In genomic region chr4:134956328-134956727, GRCm38 (mm10) we compare ENCODE assay signal across 9 mouse cellular contexts. TPM values are rescaled to one million over a fixed set of nuclear protein-coding genes. Genes with fewer than 3 reads are reported as not detected.
DNase-seq lines count a peak whose midpoint lies in the region; ATAC-seq and TF ChIP-seq lines count a peak whose summit lies in the region.
"Had no signal": no experiment of that assay in that cellular context is flagged by ENCODE, and none has a peak within 500 bp of the region (broad histone marks: within the 10 kb centered on the region; RNA-seq: fewer than 3 reads in every experiment).

No protein-coding gene starts in this region.

- H3K4me3 ChIP-seq in forebrain, embryonic 11.5 days (ENCODE audit: low read depth, low read length), result no peak overlapping the region
- H3K4me3 ChIP-seq in forebrain, embryonic 15.5 days, result no peak overlapping the region
- no peak overlapping the region for H3K4me3 ChIP-seq in layer of hippocampus, adult 2 months
- peak overlapping the region; percentile 48 for H3K4me3 ChIP-seq in megakaryocyte, embryonic 14.5 days (replicated peaks)
- H3K4me3 ChIP-seq: limb, embryonic 12.5 days had no signal

- no peak overlapping the region for H3K4me2 ChIP-seq in forebrain, embryonic 11.5 days (ENCODE audit: low read depth, low read length, severe bottlenecking)
- no peak overlapping the region for H3K4me2 ChIP-seq in forebrain, embryonic 15.5 days (replicated peaks)
- H3K4me2 ChIP-seq: limb, embryonic 12.5 days had no signal

- H3K27ac ChIP-seq in forebrain, embryonic 11.5 days (ENCODE audit: low read depth, low read length), result no peak overlapping the region
- no peak overlapping the region for H3K27ac ChIP-seq in forebrain, embryonic 15.5 days (replicated peaks)
- H3K27ac ChIP-seq in layer of hippocampus, adult 2 months, result no peak overlapping the region
- H3K27ac ChIP-seq: limb, embryonic 12.5 days had no signal

- no peak for ATAC-seq in forebrain, embryonic 11.5 days (replicated peaks; ENCODE audit: low FRiP score)
- no peak for ATAC-seq in forebrain, embryonic 15.5 days (replicated peaks)

- H3K4me1 ChIP-seq in forebrain, embryonic 11.5 days (replicated peaks; ENCODE audit: control insufficient read depth, insufficient read depth, low read length), result no peaks in the 10 kb centered on the region
- no peaks in the 10 kb centered on the region for H3K4me1 ChIP-seq in forebrain, embryonic 15.5 days
- H3K4me1 ChIP-seq in megakaryocyte, embryonic 14.5 days, result peaks cover 24% of the 10 kb centered on the region

- DNase-seq in forebrain, embryonic 11.5 days (ENCODE audit: low spot score), result peak; percentile 74
- peak; percentile 87 for DNase-seq in ES-CJ7 (ENCODE audit: low read depth, low spot score)
- DNase-seq in cerebellum, adult 8-10 months, result peak; percentile 67
- DNase-seq in heart, adult 9 months (ENCODE audit: low spot score in 2 of 2), result peak; percentile 42 to 53
- peak in 1 of 2 experiments; percentile 68 for DNase-seq in layer of hippocampus, adult 2 months (ENCODE audit: low spot score in 2 of 2)
- DNase-seq in splenic B cell, adult 2 months (ENCODE audit: low read depth, low spot score), result peak; percentile 75

- no peak overlapping the region for H3K9ac ChIP-seq in forebrain, embryonic 11.5 days (ENCODE audit: low read length)
- H3K9ac ChIP-seq in forebrain, embryonic 15.5 days (replicated peaks), result no peak overlapping the region
- H3K9ac ChIP-seq: limb, embryonic 12.5 days had no signal

- no peaks in the 10 kb centered on the region for H3K9me3 ChIP-seq in forebrain, embryonic 11.5 days (ENCODE audit: control insufficient read depth, low read length)
- no peaks in the 10 kb centered on the region for H3K9me3 ChIP-seq in forebrain, embryonic 15.5 days
- H3K9me3 ChIP-seq in megakaryocyte, embryonic 14.5 days, result no peaks in the 10 kb centered on the region
- H3K9me3 ChIP-seq: limb, embryonic 12.5 days had no signal

- peak; percentile 82 for TF ChIP-seq CTCF in layer of hippocampus, adult 2 months (conservative IDR thresholded peaks at IDR 0.05)

- 31% methylated on average over 3 of the region's 3 CpGs for WGBS in forebrain, embryonic 11.5 days
- WGBS in forebrain, embryonic 15.5 days, result 21% methylated on average over 3 of the region's 3 CpGs

- H3K36me3 ChIP-seq in forebrain, embryonic 11.5 days (ENCODE audit: control insufficient read depth, insufficient read depth, low read length), result no peaks in the 10 kb centered on the region
- no peaks in the 10 kb centered on the region for H3K36me3 ChIP-seq in forebrain, embryonic 15.5 days
- H3K36me3 ChIP-seq in megakaryocyte, embryonic 14.5 days (replicated peaks; ENCODE audit: low read length), result no peaks in the 10 kb centered on the region
- no peaks in the 10 kb centered on the region for H3K36me3 ChIP-seq in splenic B cell, adult 2 months (ENCODE audit: control insufficient read depth, insufficient read depth, low read length, poor library complexity, severe bottlenecking)
- H3K36me3 ChIP-seq: limb, embryonic 12.5 days had no signal

- H3K27me3 ChIP-seq in forebrain, embryonic 11.5 days (ENCODE audit: control insufficient read depth, insufficient read depth, low read length), result no peaks in the 10 kb centered on the region
- no peaks in the 10 kb centered on the region for H3K27me3 ChIP-seq in forebrain, embryonic 15.5 days
- H3K27me3 ChIP-seq in megakaryocyte, embryonic 14.5 days (replicated peaks), result peaks cover 55% of the 10 kb centered on the region
- H3K27me3 ChIP-seq in splenic B cell, adult 2 months (ENCODE audit: control insufficient read depth, insufficient read depth, low read length, poor library complexity, severe bottlenecking), result no peaks in the 10 kb centered on the region

RNA-seq across cellular contexts. Expression of gene Syf2, which starts 25.6 kb away (rescaled TPM):
- 59.0 and 66.7 TPM in 2 replicates for polyA plus RNA-seq in forebrain, embryonic 11.5 days (2014; fragmentation: Nextera tagmentation; extraction: Ambion mirVana)
- polyA plus RNA-seq in forebrain, embryonic 15.5 days (2015; fragmentation: Nextera tagmentation; extraction: Ambion mirVana), result 75.1 and 77.3 TPM in 2 replicates
- 10 to 100 TPM; 53.1 to 56.2 TPM for total RNA-seq in layer of hippocampus, adult 2 months (2021)
- 6.0 and 63.1 TPM in 2 replicates for polyA plus RNA-seq in megakaryocyte, embryonic 14.5 days (2012; ENCODE audit: insufficient read depth, low replicate concordance)

RNA-seq across cellular contexts. Expression of gene Rsrp1, which starts 32.9 kb away (rescaled TPM):
- 332 and 356 TPM in 2 replicates for polyA plus RNA-seq in forebrain, embryonic 11.5 days (2014; fragmentation: Nextera tagmentation; extraction: Ambion mirVana)
- polyA plus RNA-seq in forebrain, embryonic 15.5 days (2015; fragmentation: Nextera tagmentation; extraction: Ambion mirVana), result 555 and 574 TPM in 2 replicates
- total RNA-seq in layer of hippocampus, adult 2 months (2021), result 100 to 1,000 TPM; 237 to 277 TPM
- 176 and 605 TPM in 2 replicates for polyA plus RNA-seq in megakaryocyte, embryonic 14.5 days (2012; ENCODE audit: insufficient read depth, low replicate concordance)

RNA-seq across cellular contexts. Expression of gene Tmem50a, which starts 41.5 kb away (rescaled TPM):
- polyA plus RNA-seq in forebrain, embryonic 11.5 days (2014; fragmentation: Nextera tagmentation; extraction: Ambion mirVana), result 114 and 117 TPM in 2 replicates
- 193 and 194 TPM in 2 replicates for polyA plus RNA-seq in forebrain, embryonic 15.5 days (2015; fragmentation: Nextera tagmentation; extraction: Ambion mirVana)
- 100 to 1,000 TPM; 102 to 108 TPM for total RNA-seq in layer of hippocampus, adult 2 months (2021)
- polyA plus RNA-seq in megakaryocyte, embryonic 14.5 days (2012; ENCODE audit: insufficient read depth, low replicate concordance), result 8.9 and 16.9 TPM in 2 replicates
